Mouse (Mus musculus) embryo, embryonic 11.5 days (tissue): ENCODE results near the gene Pigw.
"Not testable (repeated sequence)": the region's sequence is repeated elsewhere in the genome, so short reads cannot be mapped to it uniquely, and the experiment has no call there.

ENCODE experiments used
- DNase-seq: peaks from one replicate; pipeline ENCODE4 v3.0.0-alpha.2; 2012; ENCODE audit warnings: low read depth, low spot score

Gene Pigw

DNA sequence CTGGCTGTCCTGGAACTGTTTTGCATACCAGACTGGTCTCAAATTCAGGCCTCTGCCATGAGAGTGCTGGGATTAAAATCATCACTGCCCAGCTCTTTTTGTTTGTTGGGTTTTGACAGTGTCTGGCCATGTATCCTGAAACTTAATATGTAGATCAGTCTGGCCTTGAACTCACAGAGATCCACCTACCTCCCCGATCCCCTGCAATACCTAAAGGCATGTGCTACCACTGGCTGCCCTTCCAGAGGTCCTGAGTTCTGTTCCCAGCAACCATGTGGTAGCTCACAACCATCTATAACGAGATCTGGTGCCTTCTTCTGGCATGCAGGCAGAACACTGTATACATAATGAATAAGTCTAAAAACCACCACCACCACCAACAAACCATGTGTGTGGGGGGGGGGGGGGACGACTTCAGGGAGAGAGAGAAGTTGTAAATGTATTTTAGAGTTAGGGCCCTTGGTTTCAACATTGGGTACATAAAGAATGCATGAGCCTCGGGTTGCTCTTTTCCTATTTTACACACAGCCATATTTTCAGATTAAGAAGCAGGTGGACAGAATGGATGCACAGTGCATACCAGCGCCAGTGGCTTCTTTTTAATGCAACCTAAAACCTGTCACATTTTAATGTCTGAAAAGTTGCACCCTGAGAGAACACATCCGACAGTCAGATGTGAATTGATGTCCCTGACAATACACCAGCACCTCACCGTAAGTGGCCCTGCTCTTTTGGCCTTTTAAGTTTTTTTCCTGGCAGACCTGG lies 896 bp downstream of the Pigw start:
- DNase-seq = no peak

DNA sequence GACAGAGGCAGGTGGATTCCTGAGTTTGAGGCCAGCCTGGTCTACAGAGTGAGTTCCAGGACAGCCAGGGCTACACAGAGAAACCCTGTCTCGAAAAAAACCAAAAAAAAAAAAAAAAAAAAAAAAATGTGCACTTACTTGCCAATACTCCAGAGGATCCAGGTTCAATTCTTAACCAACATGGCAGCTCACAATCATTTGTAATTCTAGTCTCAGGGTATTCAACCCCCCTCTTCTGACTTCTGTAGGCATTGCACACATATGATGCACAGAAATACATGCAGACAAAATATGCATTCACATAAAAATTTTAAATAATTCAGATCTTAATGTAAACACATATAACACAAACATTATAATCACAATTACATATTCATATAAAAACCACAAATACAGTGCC lies 4.1 kb downstream of the Pigw start:
- not testable (repeated sequence) for DNase-seq

DNA sequence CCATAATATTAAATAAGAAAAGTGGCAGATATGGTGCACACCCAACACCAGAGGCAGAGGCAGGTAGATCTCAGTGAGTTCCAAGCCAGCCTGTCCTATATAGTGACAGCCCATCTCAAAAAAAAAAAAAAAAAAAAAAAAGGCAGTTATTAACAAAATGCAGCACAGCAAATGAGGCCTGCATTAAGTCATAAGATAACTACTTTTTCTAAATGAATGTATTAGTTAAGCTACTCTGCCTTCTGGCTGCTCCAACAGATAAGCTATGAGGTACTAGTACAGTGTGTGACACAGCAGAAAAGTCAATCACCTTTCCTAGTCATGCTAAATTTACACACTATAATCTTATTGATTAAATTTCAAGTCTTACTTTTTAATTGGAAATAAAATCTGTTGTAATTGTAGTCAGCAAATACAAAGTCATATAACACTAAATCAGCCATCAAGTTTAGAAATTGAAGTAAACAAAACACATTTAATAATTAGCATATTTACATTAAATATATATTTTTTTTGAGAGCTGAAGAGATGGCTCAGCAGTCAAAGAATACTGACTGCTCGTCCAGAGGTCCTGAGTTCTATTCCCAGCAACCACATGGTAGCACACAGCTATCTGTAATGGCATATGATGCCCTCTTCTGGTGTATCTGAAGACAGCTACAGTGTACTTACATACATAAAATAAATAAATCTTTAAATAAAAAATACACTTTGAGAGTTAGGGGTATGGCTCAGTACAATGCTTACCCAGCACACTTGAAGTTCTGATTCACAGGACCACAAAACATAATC lies 6.8 kb downstream of the Pigw start:
- DNase-seq = no peak

DNA sequence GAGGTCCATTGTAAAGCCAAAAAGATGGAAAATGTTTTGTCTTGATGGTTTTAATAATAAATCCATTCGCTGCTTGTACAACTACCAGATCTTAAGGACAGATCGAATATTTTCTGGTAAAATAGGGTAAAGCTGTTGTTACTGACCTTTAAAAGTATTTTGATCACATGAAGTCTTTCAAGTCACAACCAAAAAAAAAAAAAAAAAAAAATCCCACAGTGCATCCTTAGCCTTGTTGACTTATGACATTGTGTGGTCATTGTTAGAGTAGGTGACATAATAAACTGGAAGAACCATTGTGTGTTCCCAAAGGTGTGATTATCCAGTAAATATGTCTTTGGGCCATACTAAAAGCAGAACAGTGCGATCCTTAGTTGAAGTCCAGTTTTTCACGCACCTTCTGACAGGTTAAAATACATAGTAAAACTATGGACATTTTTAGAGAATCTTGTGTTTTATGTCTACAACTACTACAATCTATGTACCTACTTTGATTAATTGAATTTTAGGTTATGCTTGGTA lies 8.5 kb downstream of the Pigw start:
- no peak for DNase-seq

DNA sequence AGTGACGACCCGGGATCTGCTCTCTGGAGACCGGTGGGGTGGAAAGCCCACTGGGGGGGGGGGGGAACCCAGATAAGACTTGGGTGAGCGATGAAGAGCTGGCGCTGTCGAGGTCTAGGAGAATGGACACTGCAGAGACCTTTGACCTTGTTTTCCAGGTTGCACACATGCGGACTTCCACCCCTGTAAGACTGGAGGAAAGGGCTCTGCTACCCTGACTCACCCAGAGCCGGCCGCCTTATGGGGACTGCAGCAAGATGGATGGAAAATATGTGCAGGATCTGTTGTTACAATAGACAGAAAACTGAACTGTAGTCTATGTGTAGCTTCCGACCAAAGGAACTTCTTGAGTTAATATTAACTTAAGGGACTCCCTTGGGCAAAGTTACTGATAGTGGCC lies 9.0 kb downstream of the Pigw start:
- peak; percentile 44 for DNase-seq

DNA sequence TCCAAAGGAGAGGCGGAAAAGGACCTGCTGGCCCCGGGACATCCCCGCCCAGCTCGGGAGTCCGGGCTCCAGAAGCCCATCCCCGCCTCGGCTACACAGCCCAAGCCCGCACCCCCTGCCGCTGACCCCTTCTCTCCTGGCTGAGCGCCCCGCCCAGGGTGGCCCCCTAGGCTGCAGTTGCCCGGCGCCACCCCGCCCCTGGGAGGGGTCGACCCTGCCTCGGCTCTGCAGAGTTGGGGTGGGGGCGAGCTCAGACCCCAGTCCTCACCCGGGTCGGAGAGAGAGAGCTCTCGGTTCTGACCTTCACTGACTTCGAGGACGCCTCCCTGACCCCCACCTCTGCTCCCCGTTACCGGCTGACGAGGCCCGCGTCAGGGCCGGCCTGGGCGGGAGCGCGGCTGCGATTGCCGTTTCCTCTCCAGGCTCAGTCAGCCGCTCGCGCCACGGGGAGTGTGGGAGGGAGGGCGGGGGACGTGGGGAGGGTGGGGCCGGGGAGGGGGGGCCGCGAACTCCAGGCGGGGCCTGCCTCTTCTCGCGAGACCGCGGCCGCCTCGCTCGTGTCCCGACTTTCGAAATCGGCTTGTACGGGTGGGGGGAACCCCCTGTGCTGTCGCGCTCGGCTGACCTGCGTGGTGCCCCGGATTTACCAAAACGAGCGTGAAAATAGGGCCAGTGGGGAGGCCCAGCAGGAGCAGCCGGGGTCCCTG lies 9.6 kb downstream of the Pigw start, which contains the start of gene Ggnbp2:
TSS of gene Ggnbp2 (minus strand) at position 481 of the 707 bp plus-strand sequence.
- peak; percentile 82 for DNase-seq

DNA sequence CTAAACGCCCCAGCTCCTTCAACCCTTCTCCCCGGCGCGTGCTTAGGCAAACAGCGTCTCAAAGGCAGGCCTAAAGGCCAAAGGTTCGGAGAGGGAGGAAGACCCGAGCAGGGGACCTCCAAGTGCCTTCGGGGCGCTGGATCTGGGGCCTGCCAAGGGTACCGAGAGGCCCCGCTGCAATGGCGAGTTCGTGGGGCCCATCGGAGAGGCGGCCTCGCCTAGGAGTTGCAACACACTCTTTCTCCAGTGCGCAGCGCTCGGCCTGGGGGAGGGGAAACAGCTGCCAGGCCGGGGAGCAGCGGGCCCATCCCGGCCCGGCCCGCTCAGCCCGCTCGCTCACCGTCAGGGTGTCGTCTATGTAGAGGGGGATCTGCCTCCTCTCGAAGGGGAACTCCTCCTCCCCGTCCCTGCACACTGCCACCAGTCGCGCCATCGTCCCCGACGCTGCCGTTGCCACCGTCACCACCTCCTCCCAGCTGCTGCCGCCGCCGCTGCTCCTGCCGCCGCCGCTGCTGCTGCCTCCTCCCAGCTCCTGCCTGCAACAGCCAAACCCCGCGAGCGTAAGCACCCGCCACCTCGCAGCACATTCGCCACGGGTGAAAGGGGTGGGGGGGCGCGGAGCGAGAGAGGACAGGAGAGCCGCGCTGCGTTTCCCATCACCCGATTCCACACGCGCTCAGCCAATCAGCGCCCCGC lies 10.4 kb downstream of the Pigw start:
- DNase-seq = peak; percentile 90

DNA sequence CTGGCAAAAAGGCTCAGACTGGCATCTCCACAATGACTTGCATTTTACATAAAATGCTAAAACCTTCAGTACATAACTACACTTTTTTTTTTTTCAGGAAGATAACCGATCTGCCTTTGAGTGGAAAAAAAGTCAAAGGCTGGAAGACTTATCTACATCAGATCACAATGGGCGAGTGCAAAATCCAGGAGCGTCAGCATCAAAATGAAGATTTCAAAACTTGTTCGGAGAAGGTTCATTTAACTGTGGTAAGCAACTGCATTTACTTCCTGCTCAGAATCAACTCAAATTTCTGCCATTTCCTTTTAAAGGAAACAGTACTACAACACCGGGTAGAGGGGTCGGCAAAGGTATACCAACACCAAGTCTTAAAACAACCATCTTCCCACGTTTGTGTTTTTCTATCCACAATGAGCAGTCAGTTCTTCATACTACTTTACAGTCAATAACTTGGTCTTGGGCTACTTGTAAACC lies 11.3 kb downstream of the Pigw start:
- no peak for DNase-seq

DNA sequence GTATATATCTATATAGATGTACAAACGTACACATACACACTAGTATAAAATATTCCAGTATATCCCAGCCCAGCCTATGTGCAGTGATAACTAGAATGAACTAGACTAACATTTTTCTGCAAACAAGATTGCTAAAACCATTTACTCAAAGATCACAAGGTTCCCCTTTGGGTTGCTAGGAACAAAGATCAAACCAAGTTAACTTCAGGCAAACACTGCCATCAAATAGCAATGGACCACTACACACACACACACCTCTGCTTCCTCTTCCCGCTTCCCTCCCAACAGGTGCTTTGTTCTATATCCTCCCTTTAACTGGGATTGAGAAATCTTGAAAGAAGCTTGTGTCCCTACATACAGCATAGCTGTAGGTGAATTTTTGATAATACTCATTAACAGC lies 12.5 kb downstream of the Pigw start:
- no peak for DNase-seq

DNA sequence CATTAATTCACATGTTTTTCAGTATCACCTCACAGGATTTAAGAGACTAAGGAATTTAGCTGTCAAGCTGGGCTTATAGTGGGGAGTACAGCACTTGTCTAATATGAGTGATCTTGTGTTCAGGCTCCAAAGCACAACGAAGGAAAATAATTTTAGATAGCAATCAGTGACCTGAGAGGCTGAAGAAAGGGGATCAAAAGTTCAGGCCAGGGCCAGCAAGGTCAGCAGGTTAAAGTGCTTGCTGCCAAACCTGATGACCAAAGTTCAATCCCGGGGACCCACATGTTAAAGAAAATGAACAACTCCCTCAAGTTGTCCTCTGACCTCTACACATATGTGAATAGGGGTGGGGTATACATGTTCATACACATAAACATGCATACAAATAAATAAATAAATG lies 14.8 kb downstream of the Pigw start:
- no peak for DNase-seq

DNA sequence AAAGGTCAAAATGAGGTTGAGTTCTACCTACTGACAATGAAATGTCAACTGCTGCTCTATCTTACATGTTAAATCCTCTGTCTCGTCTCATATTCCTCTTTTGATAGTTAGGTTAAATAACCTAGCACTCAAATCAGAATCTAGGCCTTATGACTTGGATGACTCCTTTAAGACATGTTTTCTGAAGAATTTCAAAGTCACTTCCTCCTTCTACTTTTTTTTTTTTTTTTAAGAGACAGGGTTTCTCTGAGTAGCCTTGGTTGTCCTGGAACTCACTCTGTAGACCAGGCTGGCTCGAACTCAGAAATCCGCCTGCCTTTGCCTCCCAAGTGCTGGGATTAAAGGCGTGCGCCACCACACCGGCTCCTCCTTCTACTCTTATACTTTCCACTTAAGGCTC lies 24.8 kb downstream of the Pigw start:
- no peak for DNase-seq

DNA sequence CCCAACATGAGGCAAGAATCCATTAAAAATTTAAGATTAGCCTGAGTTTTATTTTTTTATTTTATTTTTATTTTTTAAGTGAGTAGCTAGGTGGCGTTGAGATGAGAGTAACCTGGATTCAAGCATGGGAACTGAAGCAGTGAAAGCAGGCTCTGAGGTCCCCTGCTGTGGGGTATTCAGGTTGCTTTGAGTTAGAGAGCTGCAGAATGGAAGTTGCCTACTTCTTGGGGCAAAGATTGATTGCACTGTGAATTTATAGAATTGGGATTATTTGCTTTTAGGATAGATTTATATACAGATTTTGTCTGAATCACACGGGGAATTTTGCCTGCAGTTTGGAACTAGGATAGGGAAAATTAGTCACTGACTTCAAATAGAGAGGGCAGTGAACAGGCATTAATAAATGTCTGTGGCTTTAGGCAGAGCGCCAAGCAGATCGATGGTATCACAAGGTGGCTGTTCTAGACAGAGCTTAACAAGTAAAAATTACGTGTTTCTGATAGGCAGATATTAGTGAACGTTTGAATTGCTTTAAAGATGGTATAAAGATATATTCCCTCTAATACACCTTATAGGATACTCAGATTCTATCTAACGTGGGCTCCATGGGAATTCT lies 32.5 kb downstream of the Pigw start:
- DNase-seq = no peak

DNA sequence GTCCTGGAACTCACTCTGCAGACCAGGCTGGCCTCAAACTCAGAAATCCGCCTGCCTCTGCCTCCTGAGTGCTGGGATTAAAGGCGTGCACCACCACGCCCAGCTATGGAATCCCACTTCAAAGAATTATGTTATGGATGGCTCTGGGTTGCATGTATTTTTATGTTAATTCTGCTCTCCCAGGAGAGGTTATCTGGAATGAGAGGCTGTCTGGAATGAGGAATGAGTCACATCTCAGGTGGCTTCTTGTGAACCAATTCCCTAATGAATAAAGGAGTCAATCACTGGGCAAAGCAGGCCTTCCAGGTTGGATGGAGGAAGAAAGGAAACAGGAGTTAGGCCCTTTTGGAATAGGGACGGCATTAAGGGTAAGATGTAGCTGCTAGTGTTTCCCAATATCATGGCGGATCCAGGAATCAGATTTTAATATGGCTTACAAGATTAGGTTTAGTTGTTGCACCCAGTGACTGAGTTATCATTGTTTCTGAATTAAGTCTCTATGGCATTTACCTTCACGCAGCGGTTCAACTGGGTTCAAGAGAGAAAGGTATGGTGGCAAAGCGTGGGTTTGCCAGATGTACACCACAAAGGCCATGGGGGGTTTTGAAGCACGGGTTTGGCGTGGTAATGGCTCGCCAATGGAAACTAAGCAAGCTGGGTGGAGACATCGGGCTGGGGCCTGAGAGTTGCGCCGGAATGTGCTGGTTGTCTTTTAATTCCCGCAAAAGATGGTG lies 33.2 kb downstream of the Pigw start:
- DNase-seq = no peak

DNA sequence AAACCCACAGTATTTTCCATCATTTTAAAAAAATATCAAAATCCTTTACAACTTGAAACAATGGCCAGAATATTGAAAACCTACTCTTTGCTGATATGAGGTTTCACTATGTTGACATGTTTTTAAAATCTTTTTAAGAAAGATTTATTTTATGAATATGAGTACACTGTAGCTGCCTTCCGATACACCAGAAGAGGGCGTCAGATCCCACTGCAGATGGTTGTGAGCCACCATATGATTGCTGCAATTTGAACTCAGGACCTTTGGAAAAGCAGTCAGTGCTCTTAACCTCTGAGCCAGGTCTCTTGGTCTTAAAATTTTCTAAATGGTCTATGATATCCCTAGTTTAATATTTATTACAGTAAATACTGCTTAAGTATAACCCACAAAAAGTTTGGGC lies 40.8 kb downstream of the Pigw start:
- no peak for DNase-seq

DNA sequence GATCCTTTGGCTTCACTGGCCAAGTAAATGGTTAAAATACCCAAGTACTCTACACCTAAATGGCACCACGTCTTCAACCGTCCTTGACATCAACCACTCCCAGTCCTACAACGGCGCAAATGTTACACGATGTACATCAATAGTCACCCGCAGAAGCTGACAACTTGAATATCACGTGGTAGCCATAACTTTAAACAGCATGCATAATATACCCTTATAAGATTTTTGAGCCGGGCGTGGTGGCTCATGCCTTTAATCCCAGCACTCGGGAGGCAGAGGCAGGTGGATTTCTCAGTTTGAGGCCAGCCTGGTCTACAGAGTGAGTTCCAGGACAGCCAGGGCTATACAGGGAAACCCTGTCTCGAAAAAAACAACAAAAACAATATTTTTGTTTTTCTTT lies 50.6 kb downstream of the Pigw start:
- DNase-seq = not testable (repeated sequence)

DNA sequence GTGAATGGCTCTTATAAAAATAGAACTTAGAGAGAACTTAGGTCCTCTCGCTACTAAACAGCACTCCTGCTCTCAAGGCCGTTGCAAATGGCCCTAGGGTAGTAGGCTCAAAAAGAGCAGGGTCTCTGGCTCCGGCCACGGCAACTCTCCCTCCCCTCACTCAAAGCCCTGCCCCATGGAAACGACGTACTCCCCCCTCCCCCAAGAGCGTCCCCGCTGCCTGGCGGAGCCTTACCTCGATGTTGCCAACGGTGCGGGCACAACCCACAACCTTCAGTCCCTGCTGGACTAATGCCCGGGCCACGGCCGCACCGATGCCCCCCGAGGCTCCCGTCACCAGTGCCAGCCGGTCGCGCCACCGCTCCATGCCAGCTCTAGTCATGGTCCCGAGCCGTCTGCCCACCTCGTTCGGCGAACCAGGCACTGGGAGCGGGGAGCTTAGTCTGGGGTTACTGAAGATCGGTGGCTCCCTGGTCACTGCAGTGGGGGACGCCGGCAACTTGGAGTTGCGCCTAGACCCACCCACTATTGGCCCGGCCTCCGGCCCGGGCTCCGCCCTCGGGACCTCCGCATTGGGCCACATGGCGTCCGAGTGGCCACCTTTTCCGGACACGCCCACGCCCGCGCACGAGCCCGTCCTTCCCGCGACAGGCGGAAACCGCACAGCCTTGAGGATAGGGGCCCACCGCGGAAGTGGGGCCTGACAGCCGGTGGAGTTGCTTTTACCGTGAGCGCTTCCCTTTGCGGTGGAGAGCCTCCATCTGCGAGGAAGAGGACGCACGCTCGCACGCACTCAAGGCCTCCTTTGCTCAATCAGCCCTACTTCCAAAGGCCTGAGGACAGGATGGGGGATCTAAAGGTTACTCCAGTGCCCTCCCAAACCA lies 51.3 kb downstream of the Pigw start, which contains the start of gene Dhrs11:
TSS of gene Dhrs11 (minus strand) at position 479 of the 884 bp plus-strand sequence.
- DNase-seq = peak; percentile 76

DNA sequence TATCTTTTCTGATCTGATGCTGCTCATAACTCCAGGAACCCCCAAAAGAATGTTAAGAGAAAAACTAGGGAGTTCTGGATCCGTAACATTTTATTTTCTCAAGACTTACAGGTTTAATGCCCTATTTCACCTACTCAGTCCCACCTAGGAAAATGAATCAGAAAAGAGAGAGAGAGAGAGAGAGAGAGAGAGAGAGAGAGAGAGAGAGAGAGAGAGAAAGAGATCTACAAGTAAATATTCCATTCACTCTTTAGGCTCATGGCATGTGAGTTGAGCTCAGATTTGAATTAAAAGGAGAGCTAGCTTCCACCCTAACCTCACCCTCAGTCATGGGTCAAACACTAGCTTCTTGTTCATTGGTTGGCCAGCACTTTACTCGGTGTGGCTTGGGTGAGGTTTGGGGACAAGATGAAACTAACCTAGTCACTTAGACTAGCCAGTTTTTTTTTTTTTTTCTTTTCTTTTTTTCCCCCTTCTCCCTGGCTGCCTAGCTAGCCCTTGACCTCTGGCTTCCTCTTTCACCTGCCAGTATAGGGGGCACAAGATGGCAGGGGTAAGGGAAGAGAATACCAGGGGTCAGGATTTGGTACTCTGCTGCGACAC lies 52.1 kb downstream of the Pigw start:
- DNase-seq = no peak

DNA sequence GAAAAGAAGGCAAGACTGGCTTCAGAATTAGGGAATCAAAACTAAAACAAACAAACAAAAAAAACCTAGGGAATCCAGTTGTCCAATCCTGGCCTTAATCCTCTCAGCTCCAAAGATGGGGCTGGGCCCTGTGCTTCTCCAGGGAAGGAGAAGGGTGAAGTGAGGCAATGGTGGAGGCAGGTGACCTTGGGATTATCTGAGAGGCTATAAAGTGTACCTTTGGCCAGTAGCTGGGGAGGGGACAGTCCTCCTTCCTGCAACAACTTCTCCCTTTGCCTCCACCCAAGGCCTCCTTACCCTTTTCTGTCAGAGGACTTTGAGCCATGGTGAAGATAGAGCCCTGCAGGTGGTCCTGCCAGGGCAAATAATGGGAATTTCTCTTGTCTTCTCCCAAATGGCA lies 52.6 kb downstream of the Pigw start:
- no peak for DNase-seq
